Mouse (Mus musculus) forebrain, embryonic 13.5 days (tissue): ENCODE data around the gene Csnk1g2. TPM values are rescaled to one million over a fixed set of nuclear protein-coding genes. Genes with fewer than 3 reads are reported as not detected.
A peak's percentile ranks its signal among the peaks of the same experiment; 100 is the strongest.

ENCODE experiments used
- ATAC-seq: fragments of 200-750 bp; cut with Nextera tagmentation; 2 replicates; pipeline ENCODE4 v1.8.0; 2017
- H3K27ac ChIP-seq: fragments of 300-500 bp; sonication (generic); 2 replicates; pipeline ENCODE4 v1.5.1; 2015; ENCODE audit warnings: inconsistent platforms, mild to moderate bottlenecking, moderate library complexity
- H3K27me3 ChIP-seq: fragments of 300-500 bp; sonication (generic); 2 replicates; pipeline ENCODE4 v1.6.1; 2015; ENCODE audit warnings: mild to moderate bottlenecking, inconsistent platforms
- H3K36me3 ChIP-seq: fragments of 300-500 bp; sonication (generic); 2 replicates; pipeline ENCODE4 v1.6.1; 2015; ENCODE audit warnings: mild to moderate bottlenecking, inconsistent platforms; ENCODE audit not compliant: poor library complexity, severe bottlenecking
- H3K4me1 ChIP-seq: fragments of 300-500 bp; sonication (generic); 2 replicates; pipeline ENCODE4 v1.6.1; 2015; ENCODE audit warnings: inconsistent platforms
- H3K4me2 ChIP-seq: fragments of 300-500 bp; sonication (generic); 2 replicates; pipeline ENCODE4 v1.6.1; 2015; ENCODE audit warnings: inconsistent platforms, mild to moderate bottlenecking, moderate library complexity
- H3K4me3 ChIP-seq: fragments of 300-500 bp; sonication (generic); 2 replicates; pipeline ENCODE4 v1.5.1; 2015; ENCODE audit warnings: mild to moderate bottlenecking, inconsistent platforms
- H3K9ac ChIP-seq: fragments of 300-500 bp; sonication (generic); 2 replicates; pipeline ENCODE4 v1.6.1; 2015; ENCODE audit warnings: mild to moderate bottlenecking, inconsistent platforms
- H3K9me3 ChIP-seq: fragments of 300-500 bp; sonication (generic); replicated peaks from 2 replicates; pipeline ENCODE4 v1.6.1; 2016; ENCODE audit warnings: inconsistent platforms
- WGBS: fragments of 180-500 bp; shearing (Covaris S2); methylation state at CpG from one replicate; pipeline ENCODE4 v1.1.7; 2015; 5-methylcytosine and 5-hydroxymethylcytosine counted together
- polyA plus RNA-seq: library from polyadenylated mRNA; unstranded; fragments of >200 nt; fragmentation: Nextera tagmentation; extraction: Ambion mirVana; gene quantifications from 2 replicates; pipeline ENCODE4 v1.2.1, GENCODE M21; 2015

Gene Csnk1g2
- polyA plus RNA-seq, 1 experiment from 2014 or later, result 73.2 TPM

GRCm38 (mm10) chr10:80671936-80672690 lies 49.5 kb downstream of the Csnk1g2 start:
- Histone ChIP-seq H3K27ac (no peak overlapping the region), H3K4me2 (no peak overlapping the region), H3K27me3 (no peaks in the 10 kb centered on the region), H3K36me3 (peaks cover 72% of the 10 kb centered on the region), H3K4me1 (peaks cover 41% of the 10 kb centered on the region), H3K4me3 (no peak overlapping the region), H3K9ac (peak overlapping the region; percentile 37; the same call in 1 of the 2 replicates), H3K9me3 (no peaks in the 10 kb centered on the region)
- 90% methylated on average over 11 of the region's 11 CpGs for WGBS
- ATAC-seq, result no peak

DNA sequence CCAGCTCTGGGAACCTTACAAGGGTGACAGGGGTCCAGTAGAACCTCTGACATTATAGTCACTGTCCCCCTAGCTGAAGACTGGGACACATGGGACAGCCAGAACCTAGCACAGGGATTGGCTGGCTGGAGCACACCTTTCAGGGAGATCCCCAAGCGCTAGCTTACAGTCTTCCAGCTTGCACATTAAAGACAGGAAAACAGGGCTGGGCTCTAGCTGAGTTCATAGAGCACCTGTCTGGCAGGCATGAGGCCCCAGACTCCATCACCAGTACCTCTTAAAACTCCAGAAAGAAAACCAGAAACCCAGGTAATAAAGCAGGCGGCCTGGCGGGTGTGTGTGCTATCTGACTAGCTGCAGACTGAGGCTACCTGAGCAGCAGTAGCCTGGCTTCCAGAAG lies 51.1 kb downstream of the Csnk1g2 start:
- H3K27me3 ChIP-seq, result no peaks in the 10 kb centered on the region
- ATAC-seq, result no peak
- H3K27ac ChIP-seq, result no peak overlapping the region
- peak overlapping the region; percentile 84 for H3K4me2 ChIP-seq
- 90% methylated on average over 3 of the region's 3 CpGs for WGBS
- H3K4me3 ChIP-seq, result peak overlapping the region; percentile 99
- no peaks in the 10 kb centered on the region for H3K9me3 ChIP-seq
- peaks cover 57% of the 10 kb centered on the region for H3K4me1 ChIP-seq
- peak overlapping the region; percentile 99 for H3K9ac ChIP-seq
- peaks cover 56% of the 10 kb centered on the region for H3K36me3 ChIP-seq

- Histone ChIP-seq H3K9me3 (no peaks in the 10 kb centered on the region), H3K27ac (no peak overlapping the region), H3K4me3 (peak overlapping the region; percentile 99), H3K27me3 (no peaks in the 10 kb centered on the region), H3K36me3 (peaks cover 51% of the 10 kb centered on the region), H3K4me2 (peak overlapping the region; percentile 84), H3K9ac (peak overlapping the region; percentile 99), H3K4me1 (peaks cover 62% of the 10 kb centered on the region)
- ATAC-seq, result no peak
- WGBS, result 65% methylated on average over 5 of the region's 5 CpGs
These were observed 51.6 kb downstream of the Csnk1g2 start for GRCm38 (mm10) chr10:80674161-80674711.

- Histone ChIP-seq H3K9me3 (no peaks in the 10 kb centered on the region), H3K4me2 (peak overlapping the region; percentile 84), H3K36me3 (peaks cover 44% of the 10 kb centered on the region), H3K9ac (peak overlapping the region; percentile 99), H3K4me1 (peaks cover 69% of the 10 kb centered on the region), H3K27ac (peak overlapping the region; percentile 81), H3K4me3 (peak overlapping the region; percentile 99), H3K27me3 (no peaks in the 10 kb centered on the region)
- ATAC-seq, result no peak
- WGBS, result 15% methylated on average over 6 of the region's 6 CpGs
These were observed 52.3 kb downstream of the Csnk1g2 start for GRCm38 (mm10) chr10:80674851-80675404.

GRCm38 (mm10) chr10:80675405-80676197 lies 53.0 kb downstream of the Csnk1g2 start:
- ATAC-seq, result peak; percentile 33
- under 1% methylated on average over 43 of the region's 54 CpGs for WGBS
- H3K4me3 ChIP-seq, result peak overlapping the region; percentile 99
- H3K4me2 ChIP-seq, result peak overlapping the region; percentile 84
- peaks cover 65% of the 10 kb centered on the region for H3K4me1 ChIP-seq
- peaks cover 37% of the 10 kb centered on the region for H3K36me3 ChIP-seq
- H3K9me3 ChIP-seq, result no peaks in the 10 kb centered on the region
- H3K27ac ChIP-seq, result peak overlapping the region; percentile 81
- H3K9ac ChIP-seq, result peak overlapping the region; percentile 99
- H3K27me3 ChIP-seq, result no peaks in the 10 kb centered on the region

DNA sequence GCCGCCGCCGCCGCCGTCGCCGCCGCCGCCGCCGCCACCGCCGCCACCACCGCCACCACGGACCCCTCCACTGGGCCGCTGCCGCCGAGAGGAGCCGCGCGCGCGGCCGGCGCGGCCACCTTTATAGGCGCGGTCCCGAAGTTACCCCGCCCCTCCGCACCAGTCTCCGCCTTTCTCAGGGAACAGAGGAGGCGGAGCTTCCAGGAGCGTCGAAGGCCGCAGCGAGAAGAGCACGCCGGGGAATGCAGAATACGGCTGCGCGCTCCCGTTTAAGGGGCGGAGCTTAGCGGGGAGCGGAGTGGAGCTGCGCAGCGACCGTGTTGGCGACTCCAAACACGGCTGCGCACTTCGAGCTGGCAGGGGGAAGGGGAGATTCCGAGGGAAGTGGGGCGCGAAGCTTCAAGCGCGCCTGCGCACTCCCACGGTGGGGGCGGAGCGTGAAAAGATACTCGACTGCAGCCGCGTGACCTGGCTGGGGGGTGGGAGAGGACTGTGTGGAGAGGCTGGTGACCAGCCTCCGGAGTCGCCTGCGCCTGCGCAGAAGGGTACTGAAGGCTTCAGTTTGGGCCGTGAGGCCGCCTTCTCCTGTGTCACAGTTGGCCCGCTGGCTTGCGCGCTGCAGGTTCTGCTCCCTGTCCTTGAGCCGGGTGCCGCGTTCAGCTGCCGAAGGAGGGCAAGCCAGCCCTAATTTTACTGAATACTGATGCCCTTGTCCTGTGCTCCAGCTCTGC lies 53.7 kb downstream of the Csnk1g2 start:
- H3K4me1 ChIP-seq, result peaks cover 65% of the 10 kb centered on the region
- H3K9ac ChIP-seq, result peak overlapping the region; percentile 99
- WGBS, result under 1% methylated on average over 53 of the region's 78 CpGs
- peak overlapping the region; percentile 97 for H3K27ac ChIP-seq
- no peaks in the 10 kb centered on the region for H3K27me3 ChIP-seq
- H3K4me2 ChIP-seq, result peak overlapping the region; percentile 84
- H3K4me3 ChIP-seq, result peak overlapping the region; percentile 99
- peak; percentile 91 for ATAC-seq
- no peaks in the 10 kb centered on the region for H3K9me3 ChIP-seq
- H3K36me3 ChIP-seq, result peaks cover 30% of the 10 kb centered on the region

DNA sequence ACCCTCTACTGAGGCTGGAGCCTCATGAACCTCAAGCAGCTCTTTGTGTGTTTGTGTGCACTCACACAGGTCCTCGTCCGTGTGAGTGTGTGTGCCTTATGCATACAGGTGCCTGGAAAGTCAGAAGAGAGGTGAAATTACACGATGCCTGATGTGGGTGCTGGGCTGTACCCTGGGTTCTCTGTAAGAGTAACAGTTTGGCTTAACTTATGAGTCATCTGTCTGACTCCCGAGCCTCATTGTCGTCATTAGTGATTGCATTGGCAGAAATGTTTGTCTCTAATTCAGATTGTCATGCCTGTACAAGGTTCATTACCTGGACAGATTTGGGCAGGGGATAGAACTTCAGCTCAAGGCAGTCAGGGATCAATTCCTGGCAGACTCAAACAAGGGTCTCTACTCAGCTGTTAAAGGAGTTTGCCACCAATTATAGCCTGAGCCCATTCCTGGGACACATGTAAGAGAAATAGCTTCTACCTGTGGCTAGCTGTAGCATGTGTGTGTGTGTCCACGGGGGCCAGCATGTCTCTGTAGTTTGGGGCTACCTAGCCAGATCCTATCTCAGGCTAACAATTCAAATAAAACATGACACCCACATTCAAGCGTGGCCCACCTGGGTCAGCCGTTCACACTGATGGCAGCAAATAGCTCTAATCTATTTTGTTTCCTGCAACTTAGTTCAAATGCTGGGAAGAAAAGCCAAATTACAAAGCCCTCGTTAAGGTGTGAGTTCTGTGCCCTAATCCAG lies 54.7 kb downstream of the Csnk1g2 start:
- peaks cover 20% of the 10 kb centered on the region for H3K36me3 ChIP-seq
- 35% methylated on average over 9 of the region's 9 CpGs for WGBS
- H3K9ac ChIP-seq, result peak overlapping the region; percentile 80
- peak overlapping the region; percentile 70 for H3K4me2 ChIP-seq
- peak overlapping the region; percentile 97 for H3K27ac ChIP-seq
- no peaks in the 10 kb centered on the region for H3K27me3 ChIP-seq
- no peaks in the 10 kb centered on the region for H3K9me3 ChIP-seq
- ATAC-seq, result no peak
- H3K4me3 ChIP-seq, result peak overlapping the region; percentile 99
- peaks cover 62% of the 10 kb centered on the region for H3K4me1 ChIP-seq

DNA sequence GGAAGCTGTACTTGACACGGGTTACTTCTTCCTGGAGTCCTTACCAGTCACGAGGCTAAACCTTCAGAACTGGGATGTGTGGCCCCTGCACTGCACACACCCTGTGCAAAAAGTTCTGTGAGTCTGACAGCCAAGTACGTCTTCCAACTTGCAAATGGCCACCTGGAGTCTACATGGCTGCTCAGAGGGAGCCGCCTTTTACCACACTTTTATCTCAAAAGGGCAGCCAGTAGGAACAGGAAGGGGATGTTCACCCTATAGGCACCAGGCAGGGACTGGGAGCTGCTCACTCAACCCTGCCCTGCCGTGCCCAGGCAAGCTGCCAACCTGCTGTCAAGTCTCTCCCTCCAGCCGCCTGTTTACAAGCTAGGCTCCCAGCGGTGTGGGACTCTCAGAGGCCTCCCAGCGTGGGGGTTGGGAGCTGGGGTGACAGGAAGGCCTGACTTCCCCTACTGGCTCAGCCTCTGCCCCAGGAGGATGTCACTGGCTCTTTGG lies 55.4 kb downstream of the Csnk1g2 start, which contains the start of gene Mknk2:
TSS of gene Mknk2 (minus strand) at position 171 of the 495 bp plus-strand sequence.
- Histone ChIP-seq H3K36me3 (peaks cover 16% of the 10 kb centered on the region; the same call in 1 of the 2 replicates), H3K9ac (peak within 1 kb of the TSS; percentile 80), H3K4me1 (peaks cover 56% of the 10 kb centered on the region), H3K9me3 (no peaks in the 10 kb centered on the region), H3K27me3 (no peaks in the 10 kb centered on the region), H3K4me2 (peak within 1 kb of the TSS; percentile 70), H3K4me3 (peak within 1 kb of the TSS; percentile 99), H3K27ac (peak within 1 kb of the TSS; percentile 97)
- peak; percentile 34; the same call in 1 of the 2 replicates for ATAC-seq
- 19% methylated on average over 8 of the region's 8 CpGs for WGBS

DNA sequence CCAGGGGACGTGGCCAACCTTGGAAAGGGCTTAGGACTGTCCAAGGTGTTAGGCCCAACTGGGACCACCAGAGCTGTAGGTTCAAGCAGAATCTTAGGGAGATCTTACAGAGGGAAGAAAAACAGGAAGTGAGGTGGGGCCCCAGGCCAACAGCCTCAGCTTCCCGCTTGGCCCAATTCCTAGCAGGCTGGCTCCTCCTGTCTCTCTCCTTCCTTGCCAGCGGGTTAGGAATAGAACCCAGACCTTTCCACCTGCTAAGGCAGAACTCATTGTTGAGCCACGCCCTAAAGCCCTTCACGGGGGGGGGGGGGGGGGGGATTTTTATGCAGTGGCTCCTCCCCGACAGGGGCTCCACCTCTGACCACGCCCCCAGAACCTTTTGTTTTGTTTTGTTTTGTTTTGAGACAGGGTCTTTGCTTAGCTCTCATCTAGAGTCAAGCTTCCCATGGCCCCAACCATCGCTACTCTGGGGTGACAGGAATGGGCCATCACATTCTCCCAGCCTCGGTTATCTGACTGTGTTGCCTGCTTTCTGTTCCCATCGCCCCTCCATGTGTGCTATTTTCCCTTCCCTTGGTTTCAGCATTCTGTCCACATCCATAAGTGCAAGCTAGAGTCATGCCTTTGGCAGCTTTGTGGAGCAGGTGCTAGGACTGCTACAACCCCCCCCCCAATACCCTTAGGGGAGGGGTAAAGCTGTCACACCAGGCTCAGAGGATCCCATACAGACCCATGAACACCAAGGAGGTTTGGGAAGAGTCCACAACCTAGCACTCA lies 56.2 kb downstream of the Csnk1g2 start:
- peaks cover 48% of the 10 kb centered on the region for H3K4me1 ChIP-seq
- H3K4me2 ChIP-seq, result peak overlapping the region; percentile 70
- H3K27ac ChIP-seq, result peak overlapping the region; percentile 97
- peak overlapping the region; percentile 35; the same call in 1 of the 2 replicates for H3K9ac ChIP-seq
- no peak overlapping the region for H3K4me3 ChIP-seq
- H3K36me3 ChIP-seq, result peaks cover 16% of the 10 kb centered on the region; the same call in 1 of the 2 replicates
- no peaks in the 10 kb centered on the region for H3K9me3 ChIP-seq
- no peaks in the 10 kb centered on the region for H3K27me3 ChIP-seq
- no peak for ATAC-seq
- 46% methylated on average over 9 of the region's 10 CpGs for WGBS
